Mouse (Mus musculus) E14TG2a.4 (cell line): Measurements from ENCODE around the gene Gart.

Experiments
- CTCF ChIP-seq: conservative IDR thresholded peaks from 2 replicates; pipeline ENCODE4 v1.5.1; 2014; ENCODE audit warnings: low read length
- POU5F1 ChIP-seq: IDR thresholded peaks from 2 replicates; pipeline ENCODE4 v1.6.1; 2014; ENCODE audit warnings: low read length, borderline replicate concordance

DNA sequence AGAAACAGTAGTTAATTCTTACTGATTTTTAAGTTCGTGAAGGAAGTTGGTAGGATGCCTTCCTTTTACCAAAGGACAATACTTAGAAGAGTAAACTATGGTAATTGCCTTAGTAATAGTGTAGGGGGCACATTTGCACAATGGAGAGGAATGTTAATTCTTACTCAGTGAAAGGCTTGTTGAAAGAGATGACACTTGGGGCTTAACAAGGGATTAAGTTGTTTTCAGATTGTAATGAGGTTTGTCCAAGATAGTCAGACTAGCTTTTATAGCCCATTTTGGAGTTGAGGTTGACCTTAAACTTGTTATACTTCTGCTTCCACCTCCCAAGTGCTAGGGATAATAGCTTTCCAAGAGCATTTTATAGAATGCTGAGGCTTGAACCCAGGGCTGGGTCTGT lies 14.6 kb upstream of the Gart start:
- TF ChIP-seq POU5F1 (no peak), CTCF (no peak)
